Mouse (Mus musculus): ENCODE measurements around the gene Flvcr2. TPM values are rescaled to one million over a fixed set of nuclear protein-coding genes. Genes with fewer than 3 reads are reported as not detected.

Flvcr2 gene
- polyA plus RNA-seq, 1 experiment, result 0.16 TPM

- no peak for TF ChIP-seq FOSL1 (IDR thresholded peaks at IDR 0.05; ENCODE audit: insufficient read depth, low read length, poor library complexity, severe bottlenecking)
- no peak for TF ChIP-seq USF1 (IDR thresholded peaks at IDR 0.05; ENCODE audit: low read depth)
- TF ChIP-seq MYOD1 (IDR thresholded peaks at IDR 0.05; ENCODE audit: control insufficient read depth, insufficient read length, low read depth), result no peak
- no peak for TF ChIP-seq MAX (IDR thresholded peaks at IDR 0.05)
- TF ChIP-seq CTCF (IDR thresholded peaks at IDR 0.05; ENCODE audit: control insufficient read depth, insufficient read depth, insufficient read length), result no peak
- no peak for TF ChIP-seq MYOG (IDR thresholded peaks at IDR 0.05; ENCODE audit: control insufficient read depth, extremely low read depth, insufficient read length)
- no peak for TF ChIP-seq CEBPB (IDR thresholded peaks at IDR 0.05; ENCODE audit: low read depth)
- H3ac ChIP-seq (ENCODE audit: control insufficient read depth, insufficient read length, low read depth), result no peak overlapping the region
Measured at GRCm38 (mm10) chr12:85703507-85703906, 42.8 kb upstream of the Flvcr2 start.

GRCm38 (mm10) chr12:85704566-85704965 is 41.8 kb upstream of the Flvcr2 start:
- Histone ChIP-seq H3K27me3 (ENCODE audit: control insufficient read depth, insufficient read depth, insufficient read length) (peaks cover 3% of the 10 kb centered on the region), H3K36me3 (ENCODE audit: control insufficient read depth, insufficient read depth) (no peaks in the 10 kb centered on the region), H3ac (ENCODE audit: control insufficient read depth, insufficient read length, low read depth) (no peak overlapping the region), H3K4me3 (ENCODE audit: insufficient read depth, poor library complexity, severe bottlenecking) (no peak overlapping the region), H3K79me2 (ENCODE audit: control insufficient read depth, insufficient read depth) (no peaks in the 10 kb centered on the region), H3K79me3 (ENCODE audit: low read depth) (no peaks in the 10 kb centered on the region)
- TF ChIP-seq MYOD1 (IDR thresholded peaks at IDR 0.05; ENCODE audit: control insufficient read depth, insufficient read length, low read depth) (no peak), USF1 (IDR thresholded peaks at IDR 0.05; ENCODE audit: low read depth) (no peak), MAX (IDR thresholded peaks at IDR 0.05) (no peak), CTCF (IDR thresholded peaks at IDR 0.05; ENCODE audit: control insufficient read depth, insufficient read depth, insufficient read length) (no peak), CEBPB (IDR thresholded peaks at IDR 0.05; ENCODE audit: low read depth) (no peak), FOSL1 (IDR thresholded peaks at IDR 0.05; ENCODE audit: insufficient read depth, low read length, poor library complexity, severe bottlenecking) (no peak), MYOG (IDR thresholded peaks at IDR 0.05; ENCODE audit: control insufficient read depth, extremely low read depth, insufficient read length) (no peak)

More at GRCm38 (mm10) chr12:85703507-85703906, 42.8 kb upstream of the Flvcr2 start:
- Histone ChIP-seq H3K27me3 (ENCODE audit: control insufficient read depth, insufficient read depth, insufficient read length) (peaks cover 3% of the 10 kb centered on the region), H3K36me3 (ENCODE audit: control insufficient read depth, insufficient read depth) (no peaks in the 10 kb centered on the region), H3K79me3 (ENCODE audit: low read depth) (no peaks in the 10 kb centered on the region), H3K4me3 (ENCODE audit: insufficient read depth, poor library complexity, severe bottlenecking) (no peak overlapping the region), H3K79me2 (ENCODE audit: control insufficient read depth, insufficient read depth) (no peaks in the 10 kb centered on the region)

DNA sequence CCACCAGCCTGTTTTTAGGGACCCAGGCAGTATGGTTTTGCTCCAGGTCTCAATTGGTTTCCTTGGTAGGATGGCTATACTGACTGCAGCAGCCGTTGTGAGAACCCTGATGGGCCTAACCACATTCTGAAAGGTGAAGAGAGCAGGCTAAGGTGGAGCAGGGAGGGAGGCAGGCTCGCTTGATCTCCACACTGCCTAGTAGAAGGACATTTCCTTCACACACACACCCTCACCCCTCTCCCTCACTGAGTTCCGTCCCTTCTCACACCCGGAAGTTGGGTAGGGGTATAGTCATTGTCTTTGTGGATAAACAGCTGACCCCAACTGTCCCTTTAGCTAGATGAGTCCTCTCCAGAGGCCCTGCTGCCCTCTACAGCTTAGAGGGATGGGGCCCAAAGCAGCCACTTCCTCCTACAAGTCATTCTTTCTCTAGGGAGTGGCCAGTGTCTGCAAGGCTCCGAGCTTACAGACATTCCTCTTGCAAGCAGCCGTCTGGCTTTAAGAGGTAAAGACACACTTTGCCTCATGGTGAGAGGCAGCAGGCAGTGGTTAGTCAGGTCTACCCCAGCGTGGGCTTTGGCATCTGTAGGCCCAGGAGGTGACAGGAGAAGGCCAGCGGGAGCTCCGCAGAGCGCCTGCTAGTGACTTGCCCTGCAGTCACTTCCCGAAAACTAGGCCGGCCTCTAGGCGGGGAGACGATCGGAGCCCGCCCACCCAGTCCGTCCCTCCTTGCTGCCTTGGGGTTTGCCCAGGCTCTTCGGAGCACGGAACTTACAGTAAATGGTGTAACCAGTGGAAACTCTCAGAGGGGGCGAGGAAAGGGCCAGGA is 41.1 kb upstream of the Flvcr2 start:
- Histone ChIP-seq H3K79me3 (ENCODE audit: low read depth) (no peaks in the 10 kb centered on the region), H3K36me3 (ENCODE audit: control insufficient read depth, insufficient read depth) (no peaks in the 10 kb centered on the region)
- TF ChIP-seq MYOG (IDR thresholded peaks at IDR 0.05; ENCODE audit: control insufficient read depth, extremely low read depth, insufficient read length) (no peak), FOSL1 (IDR thresholded peaks at IDR 0.05; ENCODE audit: insufficient read depth, low read length, poor library complexity, severe bottlenecking) (no peak), MYOD1 (IDR thresholded peaks at IDR 0.05; ENCODE audit: control insufficient read depth, insufficient read length, low read depth) (no peak), CTCF (IDR thresholded peaks at IDR 0.05; ENCODE audit: control insufficient read depth, insufficient read depth, insufficient read length) (peak; percentile 28), MAX (IDR thresholded peaks at IDR 0.05) (no peak), CEBPB (IDR thresholded peaks at IDR 0.05; ENCODE audit: low read depth) (no peak)

DNA sequence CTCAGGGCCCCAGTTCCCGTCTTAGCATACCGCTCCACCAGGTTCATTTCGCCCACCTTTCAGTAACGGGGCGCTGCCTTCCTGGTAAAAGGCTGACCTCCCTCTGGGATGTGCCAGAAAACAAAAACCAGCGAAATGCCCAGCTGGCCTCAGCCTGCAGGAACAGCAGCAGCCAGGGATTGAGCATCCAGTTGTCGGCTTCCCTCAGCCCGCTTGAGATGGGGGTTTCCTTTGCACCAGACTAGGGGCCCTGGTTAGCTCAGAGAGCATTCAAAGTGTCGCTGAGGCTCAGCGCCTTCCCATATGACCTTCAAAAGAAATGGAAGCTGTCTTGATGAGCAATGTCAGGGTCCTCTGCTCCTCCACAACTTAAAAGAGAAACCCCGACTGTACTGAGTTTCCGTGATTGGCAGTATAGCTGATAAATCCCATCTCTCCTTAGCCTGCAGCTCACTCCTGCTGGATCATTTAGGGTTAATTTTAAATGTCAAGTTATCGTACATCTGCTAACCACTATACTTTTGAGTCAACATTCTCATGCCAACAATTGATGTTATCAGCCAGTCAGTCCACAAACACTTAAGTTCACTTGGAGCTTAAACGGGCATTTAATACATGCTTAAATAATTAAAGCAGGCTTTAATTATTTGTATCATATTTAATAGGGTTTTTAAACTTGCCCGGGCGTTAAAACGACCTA is 40.4 kb upstream of the Flvcr2 start:
- peaks cover 17% of the 10 kb centered on the region for H3K27me3 ChIP-seq (ENCODE audit: control insufficient read depth, insufficient read depth, insufficient read length)

More for the DNA sequence above, 41.1 kb upstream of the Flvcr2 start:
- Histone ChIP-seq H3K79me2 (ENCODE audit: control insufficient read depth, insufficient read depth) (no peaks in the 10 kb centered on the region), H3ac (ENCODE audit: control insufficient read depth, insufficient read length, low read depth) (peak overlapping the region; percentile 18), H3K27me3 (ENCODE audit: control insufficient read depth, insufficient read depth, insufficient read length) (peaks cover 9% of the 10 kb centered on the region), H3K4me3 (ENCODE audit: insufficient read depth, poor library complexity, severe bottlenecking) (no peak overlapping the region)

GRCm38 (mm10) chr12:85706906-85707305 is 39.4 kb upstream of the Flvcr2 start:
- Histone ChIP-seq H3K27me3 (ENCODE audit: control insufficient read depth, insufficient read depth, insufficient read length) (peaks cover 21% of the 10 kb centered on the region), H3K79me3 (ENCODE audit: low read depth) (no peaks in the 10 kb centered on the region), H3ac (ENCODE audit: control insufficient read depth, insufficient read length, low read depth) (no peak overlapping the region), H3K79me2 (ENCODE audit: control insufficient read depth, insufficient read depth) (no peaks in the 10 kb centered on the region), H3K4me3 (ENCODE audit: insufficient read depth, poor library complexity, severe bottlenecking) (no peak overlapping the region), H3K36me3 (ENCODE audit: control insufficient read depth, insufficient read depth) (no peaks in the 10 kb centered on the region)
- TF ChIP-seq MYOG (IDR thresholded peaks at IDR 0.05; ENCODE audit: control insufficient read depth, extremely low read depth, insufficient read length), result no peak
- no peak for TF ChIP-seq MYOD1 (IDR thresholded peaks at IDR 0.05; ENCODE audit: control insufficient read depth, insufficient read length, low read depth)
- no peak for TF ChIP-seq CTCF (IDR thresholded peaks at IDR 0.05; ENCODE audit: control insufficient read depth, insufficient read depth, insufficient read length)
- TF ChIP-seq USF1 (IDR thresholded peaks at IDR 0.05; ENCODE audit: low read depth), result no peak
- TF ChIP-seq FOSL1 (IDR thresholded peaks at IDR 0.05; ENCODE audit: insufficient read depth, low read length, poor library complexity, severe bottlenecking), result no peak
- TF ChIP-seq CEBPB (IDR thresholded peaks at IDR 0.05; ENCODE audit: low read depth), result no peak
- TF ChIP-seq MAX (IDR thresholded peaks at IDR 0.05), result no peak

More for the DNA sequence above, 40.4 kb upstream of the Flvcr2 start:
- Histone ChIP-seq H3K4me3 (ENCODE audit: insufficient read depth, poor library complexity, severe bottlenecking) (no peak overlapping the region), H3K36me3 (ENCODE audit: control insufficient read depth, insufficient read depth) (no peaks in the 10 kb centered on the region), H3ac (ENCODE audit: control insufficient read depth, insufficient read length, low read depth) (peak overlapping the region; percentile 18), H3K79me3 (ENCODE audit: low read depth) (no peaks in the 10 kb centered on the region), H3K79me2 (ENCODE audit: control insufficient read depth, insufficient read depth) (no peaks in the 10 kb centered on the region)
- no peak for TF ChIP-seq CEBPB (IDR thresholded peaks at IDR 0.05; ENCODE audit: low read depth)
- no peak for TF ChIP-seq MYOD1 (IDR thresholded peaks at IDR 0.05; ENCODE audit: control insufficient read depth, insufficient read length, low read depth)
- no peak for TF ChIP-seq MAX (IDR thresholded peaks at IDR 0.05)
- no peak for TF ChIP-seq FOSL1 (IDR thresholded peaks at IDR 0.05; ENCODE audit: insufficient read depth, low read length, poor library complexity, severe bottlenecking)
- TF ChIP-seq USF1 (IDR thresholded peaks at IDR 0.05; ENCODE audit: low read depth), result no peak
- no peak for TF ChIP-seq CTCF (IDR thresholded peaks at IDR 0.05; ENCODE audit: control insufficient read depth, insufficient read depth, insufficient read length)
- TF ChIP-seq MYOG (IDR thresholded peaks at IDR 0.05; ENCODE audit: control insufficient read depth, extremely low read depth, insufficient read length), result no peak
